Mouse (Mus musculus): ENCODE data around the gene Dync1li1. TPM values are rescaled to one million over a fixed set of nuclear protein-coding genes. Genes with fewer than 3 reads are reported as not detected.

Dync1li1 gene
- total and polyA plus RNA-seq, 3 experiments, result 35.2 to 40.0 TPM; not detected in 1

- no peak for DNase-seq (ENCODE audit: low read depth, low spot score)
- no peaks in the 10 kb centered on the region for H3K9me3 ChIP-seq (replicated peaks; ENCODE audit: insufficient read depth, low read length)
- no peak overlapping the region for H3K9ac ChIP-seq (ENCODE audit: control insufficient read depth, low read depth, low read length, poor library complexity, severe bottlenecking)
- H3K27ac ChIP-seq (ENCODE audit: control insufficient read depth, low read depth, low read length), result no peak overlapping the region
- H3K4me1 ChIP-seq (ENCODE audit: control insufficient read depth in 1 of 2, insufficient read depth in 2 of 2, low read length in 2 of 2), result no peaks in the 10 kb centered on the region
- peaks cover 0 to 44% of the 10 kb centered on the region in 2 experiments; a peak in 2 of 4 replicates for H3K36me3 ChIP-seq (ENCODE audit: control insufficient read depth in 1 of 2, insufficient read depth in 2 of 2, low read length in 2 of 2)
- H3K79me2 ChIP-seq (ENCODE audit: control insufficient read depth, insufficient read depth, low read length, poor library complexity), result peaks cover 4% of the 10 kb centered on the region; the same call in 1 of the 2 replicates
- no peak for TF ChIP-seq MYC (IDR thresholded peaks at IDR 0.05; ENCODE audit: low read depth, low read length)
- no peak for TF ChIP-seq MAX (IDR thresholded peaks at IDR 0.05; ENCODE audit: low read length)
- no peak for TF ChIP-seq RCOR1 (IDR thresholded peaks at IDR 0.05; ENCODE audit: low read depth, low read length)
- TF ChIP-seq KAT2A (conservative IDR thresholded peaks at IDR 0.05; ENCODE audit: low read depth, low read length), result no peak
- TF ChIP-seq MAZ (IDR thresholded peaks at IDR 0.05; ENCODE audit: low read depth, low read length), result no peak
- no peak for TF ChIP-seq E2F4 (IDR thresholded peaks at IDR 0.05; ENCODE audit: borderline replicate concordance, low read depth, low read length)
- TF ChIP-seq MEF2A (IDR thresholded peaks at IDR 0.05; ENCODE audit: extremely low read depth, insufficient replicate concordance, low read depth, low read length, poor library complexity, severe bottlenecking), result no peak
- TF ChIP-seq USF1 (IDR thresholded peaks at IDR 0.05; ENCODE audit: low read depth, low read length), result no peak
- TF ChIP-seq TBP (IDR thresholded peaks at IDR 0.05; ENCODE audit: low read depth, low read length), result no peak
- no peak for TF ChIP-seq EP300 (IDR thresholded peaks at IDR 0.05; ENCODE audit: low read depth in 1 of 2, low read length in 2 of 2)
- TF ChIP-seq ZC3H11A (IDR thresholded peaks at IDR 0.05; ENCODE audit: low read depth, low read length), result no peak
- TF ChIP-seq SMC3 (IDR thresholded peaks at IDR 0.05; ENCODE audit: low read depth, low read length), result no peak
- no peak for TF ChIP-seq CTCF (IDR thresholded peaks at IDR 0.05 in 2 of 3, conservative IDR thresholded peaks at IDR 0.05 in 1 of 3; ENCODE audit: control insufficient read depth in 1 of 3, insufficient read depth in 1 of 3, low read depth in 2 of 3, low read length in 3 of 3, poor library complexity in 1 of 3, severe bottlenecking in 1 of 3)
- H3K4me3 ChIP-seq (ENCODE audit: control insufficient read depth in 1 of 2, insufficient read depth in 1 of 2, low read depth in 2 of 2, low read length in 2 of 2), result no peak overlapping the region
- no peaks in the 10 kb centered on the region for H3K27me3 ChIP-seq (ENCODE audit: control insufficient read depth in 1 of 2, insufficient read depth in 2 of 2, low read length in 2 of 2)
These were observed 73.3 kb downstream of the Dync1li1 start for GRCm38 (mm10) chr9:114761848-114762247.

- Histone ChIP-seq H3K36me3 (ENCODE audit: control insufficient read depth in 1 of 2, insufficient read depth in 2 of 2, low read length in 2 of 2) (peaks cover 0 to 39% of the 10 kb centered on the region in 2 experiments; a peak in 2 of 4 replicates), H3K9ac (ENCODE audit: control insufficient read depth, low read depth, low read length, poor library complexity, severe bottlenecking) (no peak overlapping the region), H3K4me1 (ENCODE audit: control insufficient read depth in 1 of 2, insufficient read depth in 2 of 2, low read length in 2 of 2) (no peaks in the 10 kb centered on the region), H3K4me3 (ENCODE audit: control insufficient read depth in 1 of 2, insufficient read depth in 1 of 2, low read depth in 2 of 2, low read length in 2 of 2) (no peak overlapping the region), H3K79me2 (ENCODE audit: control insufficient read depth, insufficient read depth, low read length, poor library complexity) (peaks cover 6% of the 10 kb centered on the region; the same call in 1 of the 2 replicates), H3K27me3 (ENCODE audit: control insufficient read depth in 1 of 2, insufficient read depth in 2 of 2, low read length in 2 of 2) (no peaks in the 10 kb centered on the region), H3K27ac (ENCODE audit: control insufficient read depth, low read depth, low read length) (no peak overlapping the region), H3K9me3 (replicated peaks; ENCODE audit: insufficient read depth, low read length) (no peaks in the 10 kb centered on the region)
- TF ChIP-seq JUND (IDR thresholded peaks at IDR 0.05; ENCODE audit: low read depth, low read length) (no peak), SMC3 (IDR thresholded peaks at IDR 0.05; ENCODE audit: low read depth, low read length) (peak; percentile 41), HCFC1 (IDR thresholded peaks at IDR 0.05; ENCODE audit: low read depth, low read length) (no peak), ZMIZ1 (IDR thresholded peaks at IDR 0.05; ENCODE audit: low read depth, low read length) (no peak), MAFK (IDR thresholded peaks at IDR 0.05; ENCODE audit: borderline replicate concordance, low read depth, low read length) (no peak), MEF2A (IDR thresholded peaks at IDR 0.05; ENCODE audit: extremely low read depth, insufficient replicate concordance, low read depth, low read length, poor library complexity, severe bottlenecking) (no peak), RAD21 (IDR thresholded peaks at IDR 0.05; ENCODE audit: low read depth, low read length) (peak; percentile 43), MAZ (IDR thresholded peaks at IDR 0.05; ENCODE audit: low read depth, low read length) (no peak), POLR2AphosphoS5 (IDR thresholded peaks at IDR 0.05; ENCODE audit: borderline replicate concordance, low read depth, low read length) (no peak), UBTF (IDR thresholded peaks at IDR 0.05; ENCODE audit: borderline replicate concordance, insufficient read depth, low read depth, low read length) (no peak), NRF1 (IDR thresholded peaks at IDR 0.05; ENCODE audit: insufficient read depth, low read depth, low read length, poor library complexity, severe bottlenecking) (no peak), CTCF (IDR thresholded peaks at IDR 0.05 in 2 of 3, conservative IDR thresholded peaks at IDR 0.05 in 1 of 3; ENCODE audit: control insufficient read depth in 1 of 3, insufficient read depth in 1 of 3, low read depth in 2 of 3, low read length in 3 of 3, poor library complexity in 1 of 3, severe bottlenecking in 1 of 3) (peak; percentile 57 to 75 (median 60)), ETS1 (IDR thresholded peaks at IDR 0.05; ENCODE audit: low read depth, low read length) (no peak), ZNF384 (IDR thresholded peaks at IDR 0.05; ENCODE audit: low read depth, low read length) (no peak)
- DNase-seq (ENCODE audit: low read depth, low spot score), result no peak
These were observed 74.8 kb downstream of the Dync1li1 start for GRCm38 (mm10) chr9:114763341-114763740.

Data from MEL (cell line).